Comparison of ENCODE assay signal across 12 mouse cellular contexts in the genomic region with DNA sequence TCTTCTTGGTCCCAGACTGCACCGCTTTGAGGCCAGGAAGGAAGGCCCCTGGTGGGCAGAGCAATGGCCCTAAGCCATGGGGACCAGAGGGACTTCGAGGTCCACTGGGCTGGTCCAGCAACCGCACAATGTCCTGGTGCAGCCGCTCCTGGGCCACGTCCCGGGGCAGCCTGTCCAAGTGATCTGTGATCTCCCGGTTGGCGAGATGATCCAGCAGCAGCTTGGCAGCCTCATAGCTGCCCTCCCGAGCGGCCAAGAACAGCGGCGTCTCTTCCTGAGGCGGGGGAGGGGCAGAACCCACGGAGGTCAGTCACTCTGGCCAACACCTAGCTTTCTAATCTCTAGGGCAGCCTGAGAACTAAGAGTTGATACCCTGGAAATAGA. TPM values are rescaled to one million over a fixed set of nuclear protein-coding genes. Genes with fewer than 3 reads are reported as not detected.
DNase-seq lines count a peak whose midpoint lies in the region; ATAC-seq and TF ChIP-seq lines count a peak whose summit lies in the region.
"Had no signal": no experiment of that assay in that cellular context is flagged by ENCODE, and none has a peak within 500 bp of the region (broad histone marks: within the 10 kb centered on the region; RNA-seq: fewer than 3 reads in every experiment).

No protein-coding gene starts in this region.

- H3K36me3 ChIP-seq in heart, embryonic 12.5 days = peaks cover 38% of the 10 kb centered on the region
- H3K36me3 ChIP-seq in liver, embryonic 12.5 days = peaks cover 34% of the 10 kb centered on the region
- H3K36me3 ChIP-seq in midbrain, postnatal 0 days (ENCODE audit: insufficient read depth, low read length) = peaks cover 6% of the 10 kb centered on the region; the same call in 1 of the 2 replicates

- peak overlapping the region; percentile 19; the same call in 1 of the 2 replicates for H3K9ac ChIP-seq in heart, embryonic 12.5 days
- H3K9ac ChIP-seq in liver, embryonic 12.5 days = peak overlapping the region; percentile 49; the same call in 1 of the 2 replicates
- H3K9ac ChIP-seq in midbrain, postnatal 0 days (replicated peaks; ENCODE audit: low read length, poor library complexity, severe bottlenecking) = no peak overlapping the region

- DNase-seq in lung, postnatal 14 days = peak; percentile 34
- no peak for DNase-seq in lung, postnatal 10 days
- DNase-seq in gastrocnemius, adult 2 months = peak; percentile 91
- DNase-seq in cerebellum, adult 2 months = no peak
- DNase-seq in midbrain, postnatal 0 days (ENCODE audit: low spot score) = no peak
- DNase-seq: lung, postnatal 4 days; thymus, adult 2 months had no signal

- peaks cover 31% of the 10 kb centered on the region for H3K4me1 ChIP-seq in heart, embryonic 12.5 days (replicated peaks)
- peaks cover 56% of the 10 kb centered on the region for H3K4me1 ChIP-seq in liver, embryonic 12.5 days
- peaks cover 3% of the 10 kb centered on the region; the same call in 1 of the 2 replicates for H3K4me1 ChIP-seq in cerebellum, adult 2 months (ENCODE audit: control insufficient read depth, insufficient read depth, low read length)
- no peaks in the 10 kb centered on the region; the same call in 1 of the 2 replicates for H3K4me1 ChIP-seq in midbrain, postnatal 0 days (ENCODE audit: insufficient read depth, low read length)

- TF ChIP-seq POLR2A in cerebellum, adult 2 months (IDR thresholded peaks at IDR 0.05; ENCODE audit: borderline replicate concordance, insufficient read depth, low read length) = no peak

- H3K27ac ChIP-seq in gastrocnemius, adult 2 months = peak overlapping the region; percentile 86
- H3K27ac ChIP-seq in heart, embryonic 12.5 days (ENCODE audit: poor library complexity, severe bottlenecking) = no peak overlapping the region
- H3K27ac ChIP-seq in liver, embryonic 12.5 days = peak overlapping the region; percentile 3; the same call in 1 of the 2 replicates
- no peak overlapping the region for H3K27ac ChIP-seq in cerebellum, adult 2 months (ENCODE audit: insufficient read depth, low read length)
- no peak overlapping the region for H3K27ac ChIP-seq in midbrain, postnatal 0 days (ENCODE audit: low read depth, low read length)
- H3K27ac ChIP-seq: kidney, postnatal 0 days had no signal

- TF ChIP-seq CTCF in gastrocnemius, adult 2 months (IDR thresholded peaks at IDR 0.05) = no peak
- no peak for TF ChIP-seq CTCF in cerebellum, adult 2 months (IDR thresholded peaks at IDR 0.05; ENCODE audit: borderline replicate concordance, insufficient read depth, low read depth, low read length)
- TF ChIP-seq CTCF in midbrain, postnatal 0 days (IDR thresholded peaks at IDR 0.05) = no peak

- intact Hi-C loops in gastrocnemius, adult 2 months (cut with DNase I) = no loop called here

- H3K9me3 ChIP-seq in heart, embryonic 12.5 days (replicated peaks) = no peaks in the 10 kb centered on the region
- no peaks in the 10 kb centered on the region for H3K9me3 ChIP-seq in liver, embryonic 12.5 days (replicated peaks)
- no peaks in the 10 kb centered on the region for H3K9me3 ChIP-seq in midbrain, postnatal 0 days (ENCODE audit: low read length)
- H3K9me3 ChIP-seq: limb, embryonic 10.5 days had no signal

- ATAC-seq in heart, embryonic 12.5 days (ENCODE audit: insufficient number of reproducible peaks, low FRiP score) = no peak
- no peak for ATAC-seq in liver, embryonic 12.5 days
- no peak for ATAC-seq in midbrain, postnatal 0 days (ENCODE audit: low FRiP score)

- no peaks in the 10 kb centered on the region for H3K27me3 ChIP-seq in heart, embryonic 12.5 days (replicated peaks)
- H3K27me3 ChIP-seq in liver, embryonic 12.5 days (replicated peaks) = no peaks in the 10 kb centered on the region
- H3K27me3 ChIP-seq in cerebellum, adult 2 months (ENCODE audit: control insufficient read depth, insufficient read depth, low read length) = no peaks in the 10 kb centered on the region
- H3K27me3 ChIP-seq in midbrain, postnatal 0 days (ENCODE audit: insufficient read depth, low read length) = no peaks in the 10 kb centered on the region

- H3K4me2 ChIP-seq in heart, embryonic 12.5 days = no peak overlapping the region
- H3K4me2 ChIP-seq in liver, embryonic 12.5 days = peak overlapping the region; percentile 43
- H3K4me2 ChIP-seq in midbrain, postnatal 0 days (ENCODE audit: low read depth, low read length, poor library complexity, severe bottlenecking) = no peak overlapping the region

- WGBS in heart, embryonic 12.5 days = 59% methylated on average over 14 of the region's 14 CpGs
- WGBS in liver, embryonic 12.5 days (ENCODE audit: insufficient replicate concordance) = 70% methylated on average over 14 of the region's 14 CpGs
- WGBS in cerebellum, adult 2 months = 16% methylated on average over 14 of the region's 14 CpGs
- 80% methylated on average over 14 of the region's 14 CpGs for WGBS in midbrain, postnatal 0 days

- peak overlapping the region; percentile 63 for H3K4me3 ChIP-seq in gastrocnemius, adult 2 months
- H3K4me3 ChIP-seq in heart, embryonic 12.5 days = no peak overlapping the region
- no peak overlapping the region for H3K4me3 ChIP-seq in liver, embryonic 12.5 days
- H3K4me3 ChIP-seq in cerebellum, adult 2 months (replicated peaks; ENCODE audit: insufficient read depth, low read depth, low read length) = no peak overlapping the region
- H3K4me3 ChIP-seq in midbrain, postnatal 0 days (ENCODE audit: low read depth, low read length) = no peak overlapping the region
- H3K4me3 ChIP-seq: erythroblast, embryonic 14.5 days; limb, embryonic 10.5 days had no signal

RNA-seq across cellular contexts. Expression of a gene that starts 44.1 kb away (rescaled TPM):
- total RNA-seq in gastrocnemius, adult 2 months (2021) = 10 to 100 TPM; 10.7 to 14.8 TPM
- 8.0 and 10.6 TPM in 2 replicates for polyA plus RNA-seq in heart, embryonic 12.5 days (2016; fragmentation: Nextera tagmentation; extraction: Ambion mirVana)
- polyA plus RNA-seq in liver, embryonic 12.5 days (2016; fragmentation: Nextera tagmentation; extraction: Ambion mirVana) = 1.7 and 2.3 TPM in 2 replicates
- polyA plus RNA-seq in cerebellum, adult 2 months (2012; rRNA removed) = 9.5 and 11.0 TPM in 2 replicates
- 42.4 and 43.9 TPM in 2 replicates for total RNA-seq in midbrain, postnatal 0 days (2014; rRNA removed)
- polyA plus RNA-seq in midbrain, postnatal 0 days (2015; fragmentation: Nextera tagmentation; extraction: Ambion mirVana) = 5.2 and 5.7 TPM in 2 replicates
- polyA plus RNA-seq: erythroblast, embryonic 14.5 days had no signal

Comparison
In these comparisons a context has a peak if more than half of its experiments do, and no peak if none do; other contexts are left out.
1. DNase-seq: peak in lung, postnatal 14 days (single experiment) and gastrocnemius, adult 2 months (single experiment); none in lung, postnatal 10 days (single experiment), cerebellum, adult 2 months (0 of 2) and midbrain, postnatal 0 days (single experiment).
2. H3K27ac ChIP-seq: peak in gastrocnemius, adult 2 months (single experiment) and liver, embryonic 12.5 days (single experiment); none in heart, embryonic 12.5 days (single experiment), cerebellum, adult 2 months (single experiment) and midbrain, postnatal 0 days (single experiment).